Mouse (Mus musculus) ES-E14 (cell line): Measurements from ENCODE around the gene Msto1. TPM values are rescaled to one million over a fixed set of nuclear protein-coding genes. Genes with fewer than 3 reads are reported as not detected.
"Not testable (repeated sequence)": the region's sequence is repeated elsewhere in the genome, so short reads cannot be mapped to it uniquely, and the experiment has no call there.

Experiments
- DNase-seq: peaks from one replicate; pipeline ENCODE4 v3.0.0-alpha.2; 2013; ENCODE audit warnings: low read depth, low spot score
- H3K27ac ChIP-seq: 2 replicates; pipeline ENCODE4 v1.5.1; 2012; ENCODE audit warnings: low read depth, mild to moderate bottlenecking, low read length, moderate library complexity, mixed read lengths; ENCODE audit not compliant: poor library complexity, insufficient read depth, severe bottlenecking
- H3K36me3 ChIP-seq: 2 replicates; pipeline ENCODE4 v1.6.1; 2012; ENCODE audit warnings: mild to moderate bottlenecking, low read length, moderate library complexity, mixed read lengths; ENCODE audit not compliant: control insufficient read depth, poor library complexity, insufficient read depth, severe bottlenecking
- H3K4me1 ChIP-seq, 2 experiments: fragments of 150-350 bp in 1 of 2; sonication (generic) in 1 of 2; 2 replicates each; pipeline ENCODE4 v1.6.1; 2012; ENCODE audit warnings: low read length in 2 of 2, mild to moderate bottlenecking in 1 of 2, mixed read lengths in 1 of 2; ENCODE audit not compliant: control insufficient read depth in 2 of 2, insufficient read depth in 2 of 2, poor library complexity in 1 of 2
- H3K4me3 ChIP-seq, 2 experiments: fragments of 150-350 bp in 1 of 2; sonication (generic) in 1 of 2; 2 replicates each; pipeline ENCODE4 v1.5.1; 2012; ENCODE audit warnings: low read length in 2 of 2, low read depth in 1 of 2, mild to moderate bottlenecking in 1 of 2, mixed read lengths in 1 of 2; ENCODE audit not compliant: insufficient read depth in 1 of 2, poor library complexity in 1 of 2, severe bottlenecking in 1 of 2
- H3K9ac ChIP-seq: 2 replicates; pipeline ENCODE4 v1.6.1; 2012; ENCODE audit warnings: low read depth, mild to moderate bottlenecking, low read length, mixed read lengths; ENCODE audit not compliant: poor library complexity, insufficient read depth, severe bottlenecking
- H3K9me3 ChIP-seq: fragments of 150-350 bp; sonication (generic); 2 replicates; pipeline ENCODE4 v1.6.1; 2012; ENCODE audit warnings: low read depth, mild to moderate bottlenecking, low read length; ENCODE audit not compliant: control insufficient read depth, insufficient read depth
- CHD2 ChIP-seq: IDR thresholded peaks from 2 replicates; pipeline ENCODE4 v1.6.1; 2014; ENCODE audit warnings: mild to moderate bottlenecking, low read depth, low read length, inconsistent platforms
- HCFC1 ChIP-seq: IDR thresholded peaks from 2 replicates; pipeline ENCODE4 v1.6.1; 2012; ENCODE audit warnings: low read length, inconsistent platforms, borderline replicate concordance; ENCODE audit not compliant: insufficient read depth
- in situ Hi-C, 2 experiments: fragments of 600-800 bp; cut with MboI; formaldehyde crosslinking; loops; one replicate each; pipeline ENCODE4 v1.15.1; 2025; ENCODE audit warnings: low sequenced_read_pairs in 2 of 2, inconsistent platforms in 1 of 2; ENCODE audit not compliant: unreplicated experiment in 2 of 2
- total RNA-seq: library from RNA; depleted of rRNA; stranded (reverse); fragments of 300-350 nt; gene quantifications from 2 replicates; pipeline ENCODE4 v1.2.3, GENCODE M21; 2012

The Msto1 gene
- total RNA-seq, 1 experiment, result 78.3 TPM

- peaks cover 62% of the 10 kb centered on the region for H3K36me3 ChIP-seq
- no peak for TF ChIP-seq CHD2
- no peak for TF ChIP-seq HCFC1
- no peaks in the 10 kb centered on the region for H3K9me3 ChIP-seq
- no peak overlapping the region for H3K4me3 ChIP-seq
- peaks cover 3 to 12% of the 10 kb centered on the region in 2 experiments; a peak in 3 of 4 replicates for H3K4me1 ChIP-seq
- in situ Hi-C loops, result no loop called here
- no peak overlapping the region for H3K27ac ChIP-seq
- no peak for DNase-seq
- no peak overlapping the region for H3K9ac ChIP-seq
These were observed 9.0 kb downstream of the Msto1 start for GRCm38 (mm10) chr3:88904803-88905202.

DNA sequence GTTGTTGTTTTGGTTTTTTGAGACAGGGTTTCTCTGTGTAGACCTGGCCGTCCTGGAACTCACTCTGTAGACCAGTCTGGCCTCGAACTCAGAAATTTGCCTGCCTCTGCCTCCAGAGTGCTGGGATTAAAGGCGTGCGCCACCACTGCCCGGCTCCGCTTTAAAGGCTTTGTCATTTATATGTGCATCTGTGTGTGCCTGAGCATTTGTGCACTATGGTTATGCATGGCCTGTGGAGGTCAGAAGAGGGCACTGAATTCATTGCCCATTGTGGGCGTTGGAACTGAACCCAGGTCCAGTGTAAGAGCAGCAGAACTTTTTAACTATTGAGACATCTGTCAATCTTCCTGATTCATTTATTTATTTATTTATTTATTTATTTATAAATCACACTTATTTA is 20.8 kb downstream of the Msto1 start:
- H3K27ac ChIP-seq, H3K9ac ChIP-seq, H3K4me1 ChIP-seq, H3K9me3 ChIP-seq, H3K4me3 ChIP-seq, DNase-seq, in situ Hi-C loops: not testable (repeated sequence)
- peaks cover 11% of the 10 kb centered on the region for H3K36me3 ChIP-seq

- H3K4me1 ChIP-seq, H3K9me3 ChIP-seq, H3K36me3 ChIP-seq, H3K9ac ChIP-seq, H3K27ac ChIP-seq, H3K4me3 ChIP-seq, in situ Hi-C loops, DNase-seq: not testable (repeated sequence)
These were observed 31.3 kb downstream of the Msto1 start for GRCm38 (mm10) chr3:88882536-88882935.

DNA sequence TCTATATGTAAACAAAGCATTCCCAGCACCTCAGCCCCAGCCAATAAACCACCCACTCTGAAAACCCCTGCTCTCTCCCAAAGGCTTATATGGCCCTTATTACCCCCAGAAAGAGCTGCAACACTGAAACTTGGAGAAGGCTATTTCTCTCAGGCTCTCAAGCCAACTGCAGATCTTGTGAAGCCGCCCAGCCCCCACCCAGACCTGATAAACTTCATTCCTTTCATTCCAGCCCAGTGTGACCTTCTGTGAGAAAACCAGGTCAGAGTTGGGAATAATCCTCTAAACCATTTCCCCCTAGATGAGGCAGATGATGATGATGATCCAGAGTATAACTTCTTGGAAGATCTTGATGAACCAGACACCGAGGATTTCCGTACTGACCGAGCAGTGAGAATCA is 45.4 kb downstream of the Msto1 start:
- H3K9ac ChIP-seq, in situ Hi-C loops, H3K4me3 ChIP-seq, H3K4me1 ChIP-seq, H3K27ac ChIP-seq, H3K9me3 ChIP-seq, DNase-seq, H3K36me3 ChIP-seq: not testable (repeated sequence)

DNA sequence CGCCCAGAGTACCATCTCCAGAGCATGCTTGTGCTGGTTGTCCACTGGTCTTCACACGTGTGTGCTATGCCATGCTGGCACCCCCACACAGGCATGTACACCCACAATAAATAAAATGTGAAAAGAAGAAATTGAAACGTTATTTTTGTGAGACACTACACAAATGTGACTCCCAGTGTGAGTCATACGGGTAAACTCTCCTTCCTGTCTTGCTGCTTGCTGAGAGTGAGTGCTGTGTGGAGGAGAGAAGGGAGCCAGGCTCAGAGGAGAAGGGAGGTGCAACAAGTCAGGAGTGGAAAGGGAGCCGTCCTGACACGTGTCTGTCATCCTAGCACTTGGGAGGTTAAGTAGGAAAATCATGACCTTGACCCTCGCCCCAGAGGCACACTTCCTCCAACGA is 46.6 kb downstream of the Msto1 start:
- H3K27ac ChIP-seq, H3K9ac ChIP-seq, in situ Hi-C loops, DNase-seq, H3K4me1 ChIP-seq, H3K4me3 ChIP-seq, H3K36me3 ChIP-seq, H3K9me3 ChIP-seq: not testable (repeated sequence)

DNA sequence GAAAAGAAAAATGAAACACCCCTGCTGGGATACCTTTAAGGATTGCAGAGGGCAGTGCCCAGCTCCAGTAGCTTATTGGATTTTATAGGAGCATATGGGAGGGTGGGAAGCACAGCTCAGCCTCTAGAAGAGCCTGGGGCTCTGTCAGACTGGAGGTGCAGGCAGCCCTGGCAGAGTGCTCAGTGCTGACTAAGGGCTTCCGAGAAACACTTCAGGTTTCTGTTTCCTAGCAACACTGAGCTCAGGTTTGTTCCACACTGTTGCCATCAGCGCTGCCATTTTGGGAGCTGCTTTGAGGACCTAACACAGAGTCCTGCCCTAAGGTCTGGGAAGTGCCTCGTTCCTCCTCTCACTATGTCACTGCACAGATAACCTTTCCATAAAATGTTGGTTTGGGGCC is 47.1 kb downstream of the Msto1 start:
- H3K9me3 ChIP-seq, H3K9ac ChIP-seq, DNase-seq, H3K36me3 ChIP-seq, H3K27ac ChIP-seq, H3K4me3 ChIP-seq, H3K4me1 ChIP-seq, in situ Hi-C loops: not testable (repeated sequence)
